Mouse (Mus musculus): ENCODE results near the gene Timeless.

DNA sequence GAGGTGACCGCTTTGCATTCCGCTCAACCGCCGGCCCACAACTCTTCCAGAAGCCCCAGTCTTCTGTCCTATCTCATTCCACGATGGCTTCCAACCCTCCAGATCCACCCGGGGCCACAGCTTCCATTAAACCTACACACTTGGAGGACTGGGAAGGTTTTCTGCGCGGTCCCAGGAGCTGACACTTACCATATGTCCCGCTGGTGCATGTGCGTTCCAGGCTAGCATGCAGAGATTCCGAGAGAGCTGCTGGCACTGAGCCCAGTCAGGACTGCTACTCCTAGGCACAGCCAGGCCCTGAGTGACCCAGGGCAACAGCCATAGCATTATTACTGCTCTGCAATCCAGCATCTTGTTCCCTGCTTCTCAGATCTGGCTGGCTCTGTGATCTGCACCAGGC lies 65.8 kb downstream of the Timeless start:
- TF ChIP-seq CTCF (IDR thresholded peaks at IDR 0.05; ENCODE audit: borderline replicate concordance, insufficient read depth, low read depth, low read length) (no peak), POLR2A (IDR thresholded peaks at IDR 0.05; ENCODE audit: borderline replicate concordance, insufficient read depth, low read length) (no peak)

All from cerebellum, adult 2 months (tissue).